Mouse (Mus musculus) NIH3T3 (cell line): ENCODE data around the gene Frmd3.
"Not testable (repeated sequence)": the region's sequence is repeated elsewhere in the genome, so short reads cannot be mapped to it uniquely, and the experiment has no call there.

Experiments
- DNase-seq: peaks from one replicate; pipeline ENCODE4 v3.0.0-alpha.2; 2012; ENCODE audit warnings: low read depth

Gene Frmd3

DNA sequence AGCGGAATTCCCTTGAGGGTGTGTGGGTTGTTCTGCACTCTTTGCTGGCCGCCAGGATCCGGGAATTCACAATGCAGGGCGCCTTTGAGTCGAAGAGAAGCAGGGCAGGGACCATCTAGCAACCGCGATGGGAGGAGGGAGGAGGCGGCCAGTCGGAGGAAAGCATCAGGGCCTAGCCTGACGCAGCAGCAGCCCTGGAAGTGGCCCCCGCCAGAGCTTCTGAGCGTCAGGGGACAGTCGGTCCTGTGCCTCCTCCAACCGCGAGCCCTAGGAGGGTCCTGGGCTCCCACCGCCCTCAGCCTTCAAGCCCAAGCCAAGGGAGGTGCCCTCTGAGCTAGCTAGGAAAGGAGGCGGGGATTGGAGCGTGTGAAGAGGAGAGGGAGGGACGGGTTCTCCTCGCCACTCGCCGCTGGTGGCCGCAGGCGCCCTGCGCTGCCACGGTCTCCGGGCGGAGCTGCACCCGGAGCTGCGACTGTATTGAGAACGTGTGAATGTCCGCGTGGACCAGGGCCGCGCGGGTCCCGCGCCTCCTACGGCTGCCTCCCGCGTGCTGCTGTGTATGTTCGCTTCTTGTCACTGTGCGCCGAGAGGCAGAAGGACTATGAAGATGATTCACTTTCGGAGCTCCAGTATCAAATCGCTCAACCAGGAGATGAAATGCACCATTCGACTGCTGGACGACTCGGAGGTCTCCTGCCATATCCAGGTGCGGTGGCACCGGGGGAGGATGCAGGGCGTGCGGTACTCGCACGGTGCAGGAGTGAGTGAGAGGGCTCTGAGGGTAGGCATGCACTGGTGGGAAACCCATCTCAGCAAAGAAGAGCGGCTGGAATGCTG lies at the start of gene Frmd3:
Gene Frmd3 (plus strand): TSS at position 232 of the 837 bp plus-strand sequence.
- no peak for DNase-seq

DNA sequence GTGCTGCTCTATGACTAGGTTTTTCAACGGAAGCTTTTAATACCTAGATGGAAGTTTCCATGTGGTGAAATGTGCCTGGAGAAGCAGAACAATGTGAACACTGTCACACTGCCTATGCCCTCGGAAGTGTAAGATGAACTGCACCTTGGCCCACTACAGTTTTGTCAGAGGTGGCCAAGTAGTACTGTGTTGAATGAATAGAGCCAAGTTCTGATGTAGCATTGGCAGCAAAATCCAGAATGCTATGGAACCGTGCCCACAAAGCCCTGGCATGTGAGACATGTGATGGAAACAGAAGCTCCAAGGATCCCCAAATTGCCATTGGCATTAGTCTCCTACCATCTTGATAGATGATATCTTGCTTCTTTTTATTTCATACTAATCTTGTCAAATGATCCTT lies 32.8 kb upstream of the Frmd3 start:
- no peak for DNase-seq

DNA sequence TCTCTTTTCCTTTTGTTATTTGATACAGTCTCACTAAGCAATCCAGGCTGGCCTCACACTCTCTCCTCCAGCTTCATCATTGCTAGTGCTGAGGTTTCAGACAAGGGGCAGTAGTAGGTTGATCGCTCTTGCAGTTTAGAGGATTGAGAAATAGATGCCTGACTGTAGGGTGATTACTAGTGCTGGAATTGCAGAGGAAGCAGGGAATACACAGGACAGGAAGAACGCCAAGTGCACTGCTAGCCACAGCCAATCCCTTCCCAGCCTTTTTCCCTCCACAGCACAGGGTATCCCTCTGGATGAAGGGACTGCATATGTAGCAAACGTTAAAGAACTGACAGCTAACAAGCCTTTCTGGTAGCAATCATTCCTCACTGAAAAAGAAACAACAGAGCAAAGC lies 965 bp upstream of the Frmd3 start:
- no peak for DNase-seq

DNA sequence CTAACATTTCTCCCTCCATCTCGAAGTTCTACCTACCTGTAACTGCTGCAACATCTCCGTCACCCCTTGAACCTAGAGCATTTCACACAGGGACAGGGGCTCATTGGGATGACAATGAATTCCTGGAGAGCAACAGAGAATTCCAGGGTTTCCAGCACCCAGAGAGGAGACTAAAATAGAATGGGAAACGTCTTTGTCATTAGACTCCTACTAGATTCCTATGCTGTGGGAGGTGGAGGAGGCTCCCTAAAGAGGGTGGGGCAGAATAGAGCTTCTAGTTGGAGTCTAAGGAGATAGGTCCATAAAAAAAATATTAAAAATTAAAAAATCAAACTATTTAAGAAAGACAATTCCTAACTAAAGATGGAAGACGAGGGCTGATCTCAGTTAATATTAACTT lies 542 bp upstream of the Frmd3 start:
- DNase-seq = no peak

DNA sequence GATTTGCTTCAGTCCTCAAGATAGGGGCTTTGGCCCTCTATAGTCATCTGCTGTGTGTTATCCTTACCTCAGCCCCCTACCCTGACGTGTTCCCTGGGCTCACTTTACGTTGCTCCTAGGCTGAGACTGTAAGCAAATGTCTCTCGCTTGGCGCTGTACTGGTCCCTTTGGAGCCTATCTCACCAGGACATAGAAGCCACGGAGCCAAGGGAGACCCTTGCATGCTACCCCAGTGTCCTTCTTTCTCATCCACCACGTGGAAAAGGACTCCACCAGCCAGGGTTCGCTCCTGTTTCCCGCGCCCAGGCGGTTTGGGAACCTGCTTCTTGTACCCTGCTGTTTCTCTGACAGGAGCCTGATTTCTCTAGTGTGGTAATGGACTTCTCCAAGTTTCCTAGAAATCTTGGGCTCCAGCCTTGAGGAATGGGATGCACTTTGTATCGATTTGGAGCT lies 832 bp downstream of the Frmd3 start:
- DNase-seq = no peak

DNA sequence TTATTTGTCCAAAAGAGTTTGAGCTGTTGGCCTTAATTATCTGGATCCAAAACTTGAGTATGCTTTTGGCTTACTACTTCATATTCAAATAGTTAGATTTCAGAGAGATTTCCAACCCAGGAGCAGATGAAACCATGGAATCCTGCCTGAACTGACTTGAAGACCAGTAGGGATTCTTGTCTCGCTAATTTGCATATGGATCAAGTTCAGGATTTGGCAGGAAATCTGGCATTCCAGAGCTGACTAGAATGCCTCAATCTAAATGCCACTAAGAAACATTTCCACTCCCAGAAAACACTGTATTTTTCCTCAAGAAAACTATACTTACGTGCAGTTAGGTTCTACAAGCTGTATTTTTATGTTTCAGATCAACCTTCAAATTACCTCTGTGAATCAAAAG lies 6.8 kb downstream of the Frmd3 start:
- DNase-seq = no peak

DNA sequence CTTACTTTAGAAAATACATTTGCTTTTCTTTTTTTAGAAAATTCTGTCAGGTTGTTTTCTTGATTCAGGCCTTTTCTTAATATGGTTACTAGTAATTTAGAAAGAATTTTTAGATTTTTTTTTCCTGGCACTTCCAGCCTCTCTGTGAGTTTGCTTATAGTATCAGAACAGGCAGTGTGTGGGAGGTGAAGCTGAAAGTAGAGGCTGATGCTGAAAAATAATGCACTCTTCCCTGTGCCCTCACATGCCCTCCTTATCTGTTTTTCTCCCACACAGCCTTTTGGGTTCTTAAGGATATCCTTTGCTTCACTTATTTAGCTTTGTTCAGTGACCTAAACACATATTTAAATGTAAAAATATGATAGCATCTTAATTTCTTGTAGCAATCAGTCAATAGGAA lies 30.0 kb downstream of the Frmd3 start:
- DNase-seq = no peak

DNA sequence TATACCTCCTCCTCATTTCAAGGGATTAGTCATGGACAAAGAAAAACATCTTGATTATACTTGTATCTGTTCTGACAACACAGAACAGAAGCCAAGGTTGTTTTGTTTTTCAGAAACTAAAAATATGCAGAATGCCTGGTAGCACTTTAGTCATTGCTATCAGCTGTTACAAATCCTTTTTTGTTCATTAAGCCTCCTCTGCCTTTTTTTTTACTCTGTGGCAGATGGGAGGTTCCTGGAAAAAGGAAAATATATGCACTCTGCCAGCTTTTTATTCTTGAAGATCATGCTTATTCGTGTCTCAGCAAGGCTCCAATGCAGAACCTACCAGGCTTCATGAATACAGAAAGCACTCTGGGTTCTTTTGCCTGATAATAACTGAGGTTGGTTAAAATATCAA lies 38.5 kb downstream of the Frmd3 start:
- no peak for DNase-seq

DNA sequence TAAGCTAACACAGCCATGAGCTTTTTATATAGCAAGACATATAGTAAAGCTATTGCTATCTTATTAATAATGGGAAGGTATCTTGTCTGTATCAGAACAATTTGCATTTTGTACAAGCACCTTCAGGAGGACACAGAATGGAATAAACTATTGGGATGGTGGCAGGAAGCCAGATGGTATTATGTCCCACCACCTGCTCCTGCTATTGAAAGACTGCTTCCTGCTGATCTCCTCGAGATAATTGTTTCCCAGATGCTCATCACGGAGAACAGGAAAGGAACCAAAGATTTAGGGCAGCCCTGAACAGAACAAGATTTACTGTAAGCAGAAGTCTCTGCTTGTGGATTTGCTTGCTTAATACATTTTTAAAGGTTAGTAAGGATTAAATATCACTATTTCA lies 63.5 kb downstream of the Frmd3 start:
- no peak for DNase-seq

DNA sequence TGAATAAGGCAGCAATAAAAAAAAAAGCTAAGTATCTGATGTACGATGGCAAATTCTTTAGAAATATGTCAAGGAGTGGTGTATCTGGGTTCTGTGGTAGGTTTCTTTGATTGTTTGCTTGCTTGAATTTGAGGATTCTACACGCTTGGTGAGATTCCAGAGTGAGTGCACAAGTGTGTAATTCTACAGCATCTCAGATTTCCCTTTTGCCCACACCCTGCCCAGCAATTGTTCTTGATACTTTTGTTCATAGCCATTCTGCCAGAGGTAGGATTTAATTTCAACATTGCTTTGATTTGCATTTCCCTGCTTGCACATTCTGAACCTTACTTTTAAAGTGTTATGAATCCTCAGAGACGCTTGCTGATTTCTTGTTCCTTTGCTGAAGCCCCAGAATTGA lies 97.6 kb downstream of the Frmd3 start:
- DNase-seq = no peak

DNA sequence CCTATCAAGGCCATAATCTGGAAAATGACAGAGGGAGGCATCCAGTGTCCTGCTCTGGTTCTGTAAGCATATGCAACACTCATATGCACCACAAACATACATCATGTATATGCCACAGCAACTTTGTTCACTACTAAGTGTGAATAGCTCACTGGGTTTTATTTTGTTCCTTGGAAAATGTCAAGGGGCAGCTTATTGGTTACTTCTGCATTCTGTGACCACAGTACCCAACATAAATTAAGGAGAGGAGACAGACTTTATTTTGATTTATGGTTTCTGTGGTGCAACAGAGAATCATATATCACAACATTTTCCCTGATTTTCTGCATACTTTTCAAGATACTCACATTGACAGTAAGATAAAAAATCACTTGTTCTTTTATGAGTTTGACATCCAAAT lies 178.3 kb downstream of the Frmd3 start:
- no peak for DNase-seq

DNA sequence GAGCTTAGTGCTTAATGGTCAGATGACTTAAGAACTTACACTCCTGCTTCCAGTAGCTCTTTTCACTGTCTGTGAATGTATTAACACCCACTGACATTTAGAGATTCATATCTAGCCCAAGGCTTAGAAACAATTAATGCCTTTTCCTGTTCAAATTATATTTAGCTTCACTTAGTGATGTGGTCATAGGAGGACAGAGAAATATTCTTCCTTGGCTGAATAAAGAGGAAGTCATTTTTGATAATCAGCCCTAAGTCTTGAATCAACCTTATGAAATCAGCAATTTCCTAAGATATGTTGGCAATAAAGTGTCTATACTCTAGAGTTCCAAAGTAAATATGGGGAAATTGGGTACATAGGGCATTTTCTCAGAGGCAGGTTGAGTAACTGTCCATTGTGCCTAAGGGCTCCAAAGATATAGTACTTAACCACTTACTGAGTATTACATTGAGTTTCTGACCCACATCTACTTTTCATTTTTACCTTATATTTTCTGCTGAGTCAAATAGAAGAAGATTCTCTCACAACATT lies 188.1 kb downstream of the Frmd3 start:
- DNase-seq = no peak

DNA sequence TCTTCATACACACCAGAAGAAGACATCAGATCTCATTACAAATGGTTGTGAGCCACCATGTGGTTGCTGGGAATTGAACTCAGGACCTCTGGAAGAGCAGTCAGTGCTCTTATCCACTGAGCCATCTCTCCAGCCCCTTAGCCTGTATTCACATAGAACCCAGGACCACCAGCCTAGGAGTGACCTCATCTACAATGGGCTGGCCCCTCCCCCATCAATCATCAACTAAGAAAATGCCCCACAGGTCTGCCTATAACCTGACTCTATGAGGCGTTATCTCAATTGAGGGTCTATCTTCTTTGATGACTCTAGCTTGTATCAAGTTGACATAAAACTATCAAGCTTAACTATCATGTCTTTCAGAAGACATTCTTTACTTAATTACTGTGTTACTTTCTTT lies 208.5 kb downstream of the Frmd3 start:
- not testable (repeated sequence) for DNase-seq

DNA sequence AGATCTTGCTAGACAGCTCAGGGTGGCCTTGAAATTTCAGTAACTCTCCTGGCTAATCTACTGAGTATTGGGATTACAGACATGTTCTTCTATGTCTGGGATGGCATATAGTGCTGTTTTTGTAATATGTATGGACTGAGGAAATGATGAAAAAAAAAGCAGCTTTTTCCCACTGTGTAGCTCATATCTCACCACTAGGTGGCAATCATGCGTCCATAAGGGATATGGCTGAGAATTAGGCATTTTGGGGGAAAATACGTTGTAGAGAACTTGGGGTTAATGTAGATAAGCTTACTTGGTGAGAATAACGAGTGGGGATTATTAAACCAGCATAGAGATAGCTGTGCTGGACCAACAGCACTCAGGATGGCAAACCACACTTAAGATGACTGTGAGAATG lies 209.1 kb downstream of the Frmd3 start:
- DNase-seq = peak; percentile 73

DNA sequence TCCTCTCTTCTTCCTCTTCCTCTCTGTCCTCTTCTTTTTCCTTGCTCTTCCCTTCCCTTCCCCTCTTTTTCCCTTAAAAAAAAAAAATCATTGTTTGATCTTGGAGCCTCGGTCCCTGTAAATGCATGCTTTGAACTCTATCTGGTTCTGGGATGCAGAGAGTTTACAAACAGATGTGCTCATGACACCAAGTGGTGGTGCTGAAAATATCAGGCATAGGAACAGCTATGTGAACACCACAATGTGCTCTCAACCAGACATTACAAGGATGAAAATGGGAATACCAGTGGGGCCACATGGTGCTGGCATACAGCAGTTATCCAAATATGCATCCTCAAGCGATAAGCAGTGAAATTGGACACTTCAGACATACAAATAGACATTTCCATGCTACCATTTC lies 211.0 kb downstream of the Frmd3 start:
- no peak for DNase-seq

DNA sequence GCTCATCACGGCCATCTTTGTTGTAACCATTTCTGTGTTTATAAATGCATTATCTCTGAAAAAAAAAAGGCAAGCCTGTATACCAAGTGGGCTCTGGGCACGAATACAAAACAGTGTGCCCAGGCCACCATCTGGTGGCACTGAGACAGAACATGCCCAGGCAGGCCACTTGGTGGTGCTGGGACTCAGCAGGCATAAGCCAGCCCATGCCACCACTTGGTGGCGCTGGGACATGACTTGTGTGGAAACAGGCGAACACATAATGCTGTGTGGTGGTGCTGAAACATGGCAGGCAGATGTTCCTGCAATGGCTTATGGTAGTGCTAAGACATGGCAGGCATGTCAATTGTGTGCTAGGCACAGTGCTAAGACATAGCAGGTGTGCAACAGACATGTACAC lies 217.8 kb downstream of the Frmd3 start:
- DNase-seq = peak; percentile 24

DNA sequence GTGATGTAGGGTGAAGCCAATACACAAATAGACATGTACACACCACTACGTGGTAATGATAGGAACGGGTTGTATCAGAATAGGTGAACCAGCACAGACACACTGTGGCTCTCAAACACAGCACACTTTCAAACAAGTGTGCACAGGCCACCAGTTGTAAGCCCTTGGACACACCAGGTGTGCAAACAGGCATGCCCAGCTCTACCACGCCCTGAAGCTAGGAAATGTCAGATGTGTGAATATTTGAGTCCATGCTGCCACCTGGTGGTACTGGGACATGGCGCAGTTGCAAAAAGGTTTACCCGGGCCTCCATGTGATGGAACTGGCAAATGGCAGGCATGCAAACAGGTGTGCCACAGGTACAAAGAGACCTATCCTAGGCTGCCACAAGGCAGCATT lies 218.2 kb downstream of the Frmd3 start:
- peak; percentile 66 for DNase-seq

DNA sequence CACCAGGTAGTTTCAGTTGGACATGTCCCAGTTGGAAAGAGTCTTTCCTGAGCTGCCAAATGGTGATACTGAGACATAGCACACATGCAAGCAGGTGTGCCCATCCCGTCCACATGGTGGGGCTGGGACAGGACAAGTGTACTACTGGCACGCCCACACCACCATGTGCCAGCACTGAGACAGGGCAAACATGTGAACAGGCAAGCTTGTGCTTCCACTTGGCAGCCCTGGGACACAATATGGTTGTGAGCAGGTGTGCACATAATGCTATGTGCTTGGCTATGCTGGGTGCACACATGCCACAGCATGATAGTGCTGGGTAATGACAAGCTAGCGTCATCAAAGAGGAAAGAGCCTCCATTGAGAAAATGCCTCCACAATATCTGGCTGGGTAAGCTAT lies 220.3 kb downstream of the Frmd3 start:
- DNase-seq = no peak

DNA sequence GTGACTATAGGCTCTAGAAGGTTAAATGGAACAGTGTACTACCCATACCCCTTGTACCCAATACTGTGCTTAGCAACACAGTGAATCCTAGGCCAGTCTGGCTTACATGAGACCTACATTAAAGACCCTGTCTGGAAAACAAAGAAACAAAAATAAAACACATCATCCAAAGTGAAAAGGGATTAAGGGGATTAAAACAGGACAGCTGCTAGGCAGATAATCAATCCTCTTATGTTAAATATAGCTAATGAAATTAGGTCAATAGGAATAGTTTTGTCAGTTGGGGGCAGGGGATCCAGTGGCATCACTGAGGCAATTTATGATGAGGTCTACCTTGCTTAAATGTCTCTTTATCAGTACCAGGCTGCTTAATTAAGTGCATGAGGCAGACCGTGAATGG lies 228.9 kb downstream of the Frmd3 start, which contains the start of gene Kdm4c:
Gene Kdm4c (plus strand): TSS at position 322 of the 400 bp plus-strand sequence.
- no peak for DNase-seq
